Mouse (Mus musculus) spleen, postnatal 36 days (tissue): Measurements from ENCODE around the gene Polr2a.
A peak's percentile ranks its signal among the peaks of the same experiment; 100 is the strongest.
"Not testable (repeated sequence)": the region's sequence is repeated elsewhere in the genome, so short reads cannot be mapped to it uniquely, and the experiment has no call there.

Experiments used
- DNase-seq, 2 experiments: peaks; one replicate each; pipeline ENCODE4 v3.0.0; 2022; ENCODE audit warnings: low spot score in 2 of 2, mixed read lengths in 1 of 2

The Polr2a gene

GRCm38 (mm10) chr11:69754701-69755100 is 3.7 kb downstream of the Polr2a start:
- peak; percentile 32 to 58 for DNase-seq

GRCm38 (mm10) chr11:69754233-69754632 is 4.2 kb downstream of the Polr2a start:
- DNase-seq = no peak

GRCm38 (mm10) chr11:69752686-69753085 is 5.8 kb downstream of the Polr2a start:
- no peak for DNase-seq

- DNase-seq = no peak
Observed at GRCm38 (mm10) chr11:69751635-69752034, 6.8 kb downstream of the Polr2a start.

- not testable (repeated sequence) for DNase-seq
Observed at GRCm38 (mm10) chr11:69731408-69731807, 27.0 kb downstream of the Polr2a start.

- DNase-seq = peak; percentile 47 to 58
Observed at GRCm38 (mm10) chr11:69729063-69729462, 29.4 kb downstream of the Polr2a start.

- peak in 1 of 2 experiments; percentile 27 for DNase-seq
Observed at GRCm38 (mm10) chr11:69725951-69726350, 32.5 kb downstream of the Polr2a start.

GRCm38 (mm10) chr11:69723074-69723473 is 35.4 kb downstream of the Polr2a start:
- DNase-seq = no peak

GRCm38 (mm10) chr11:69720852-69721251 is 37.6 kb downstream of the Polr2a start:
- no peak for DNase-seq

- no peak for DNase-seq
Observed at GRCm38 (mm10) chr11:69719423-69719822, 39.0 kb downstream of the Polr2a start.

GRCm38 (mm10) chr11:69718661-69719060 is 39.8 kb downstream of the Polr2a start:
- DNase-seq = peak in 1 of 2 experiments; percentile 26

- no peak for DNase-seq
Observed at GRCm38 (mm10) chr11:69716953-69717352, 41.5 kb downstream of the Polr2a start.

- DNase-seq = no peak
Observed at GRCm38 (mm10) chr11:69715929-69716328, 42.5 kb downstream of the Polr2a start.

GRCm38 (mm10) chr11:69715482-69715881 is 43.0 kb downstream of the Polr2a start:
- DNase-seq = no peak

- no peak for DNase-seq
Observed at GRCm38 (mm10) chr11:69714636-69715329, 43.7 kb downstream of the Polr2a start.

GRCm38 (mm10) chr11:69712954-69713672 is 45.3 kb downstream of the Polr2a start:
- DNase-seq = no peak

GRCm38 (mm10) chr11:69711082-69711481 is 47.4 kb downstream of the Polr2a start:
- no peak for DNase-seq

GRCm38 (mm10) chr11:69710470-69710869 is 48.0 kb downstream of the Polr2a start:
- DNase-seq = no peak

- DNase-seq = no peak
Observed at GRCm38 (mm10) chr11:69709554-69710446, 48.6 kb downstream of the Polr2a start.

- DNase-seq = no peak
Observed at GRCm38 (mm10) chr11:69708614-69709265, 49.7 kb downstream of the Polr2a start.

GRCm38 (mm10) chr11:69707873-69708381 is 50.5 kb downstream of the Polr2a start:
- no peak for DNase-seq
